In the genomic region with DNA sequence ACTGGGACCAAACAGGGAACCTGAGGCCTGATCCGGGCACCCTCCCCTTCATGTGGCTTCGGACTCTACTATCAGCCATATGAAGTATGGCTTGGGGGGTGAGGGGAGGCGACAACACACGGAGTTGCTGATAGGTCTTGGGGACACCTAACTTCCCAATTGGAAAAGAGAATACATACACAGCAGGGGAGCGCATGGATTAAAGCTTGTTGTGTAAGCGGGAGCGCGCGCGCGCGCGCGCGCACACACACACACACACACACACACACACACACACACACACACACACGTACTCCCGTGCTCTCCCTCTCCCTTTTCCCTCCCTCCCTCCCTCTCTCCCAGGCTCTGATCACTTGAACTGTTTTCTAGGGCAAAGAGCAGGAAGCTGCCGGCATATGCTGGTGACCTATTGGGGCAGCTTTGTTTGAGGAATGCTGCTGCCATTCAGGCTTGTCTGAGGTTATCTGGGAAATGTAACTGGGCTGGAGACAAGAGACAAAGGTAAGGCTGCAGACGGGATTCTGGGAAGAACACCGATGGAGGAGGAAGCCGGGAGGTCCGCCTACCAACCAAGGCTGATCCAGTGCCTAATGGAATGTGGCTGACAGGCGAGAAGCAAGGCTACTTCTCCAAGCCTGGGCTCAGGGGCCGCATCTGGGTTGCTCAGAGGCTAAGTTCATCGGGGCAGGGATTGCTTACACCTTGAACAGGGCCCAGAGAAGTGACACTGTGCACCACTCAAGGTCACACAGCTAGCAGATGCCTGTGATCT, we compare ENCODE assay signal across 8 mouse cellular contexts. TPM values are rescaled to one million over a fixed set of nuclear protein-coding genes. Genes with fewer than 3 reads are reported as not detected.
DNase-seq lines count a peak whose midpoint lies in the region; ATAC-seq lines count a peak whose summit lies in the region.

No protein-coding gene starts in this region.

- H3K4me2 ChIP-seq in forebrain, embryonic 13.5 days = peak overlapping the region; percentile 2; the same call in 1 of the 2 replicates
- H3K4me2 ChIP-seq in midbrain, embryonic 11.5 days = peak overlapping the region; percentile 19

- H3K9ac ChIP-seq in forebrain, embryonic 13.5 days = peak overlapping the region; percentile 73
- peak overlapping the region; percentile 90 for H3K9ac ChIP-seq in midbrain, embryonic 11.5 days (ENCODE audit: low read length)

- no peaks in the 10 kb centered on the region for H3K27me3 ChIP-seq in forebrain, embryonic 13.5 days
- H3K27me3 ChIP-seq in midbrain, embryonic 11.5 days (ENCODE audit: control insufficient read depth, insufficient read depth, low read length) = no peaks in the 10 kb centered on the region

- H3K4me1 ChIP-seq in forebrain, embryonic 13.5 days = peaks cover 73% of the 10 kb centered on the region
- peaks cover 73% of the 10 kb centered on the region for H3K4me1 ChIP-seq in midbrain, embryonic 11.5 days (ENCODE audit: control insufficient read depth, insufficient read depth, low read length)

- no peak for ATAC-seq in forebrain, embryonic 13.5 days
- ATAC-seq in midbrain, embryonic 11.5 days (ENCODE audit: low FRiP score) = 0 out of 2 replicates have a peak, but pooled peaks have one; percentile 12

- no peaks in the 10 kb centered on the region for H3K36me3 ChIP-seq in forebrain, embryonic 13.5 days (ENCODE audit: poor library complexity, severe bottlenecking)
- H3K36me3 ChIP-seq in midbrain, embryonic 11.5 days (ENCODE audit: control insufficient read depth, insufficient read depth, low read length) = no peaks in the 10 kb centered on the region

- 9% methylated on average over 22 of the region's 25 CpGs for WGBS in forebrain, embryonic 13.5 days
- 2% methylated on average over 25 of the region's 25 CpGs for WGBS in midbrain, embryonic 11.5 days

- peak overlapping the region; percentile 100 for H3K27ac ChIP-seq in forebrain, embryonic 13.5 days
- peak overlapping the region; percentile 100 for H3K27ac ChIP-seq in midbrain, embryonic 11.5 days (ENCODE audit: low read depth, low read length)

- H3K4me3 ChIP-seq in forebrain, embryonic 13.5 days = no peak overlapping the region
- no peak overlapping the region for H3K4me3 ChIP-seq in midbrain, embryonic 11.5 days (ENCODE audit: low read depth, low read length)

- no peaks in the 10 kb centered on the region for H3K9me3 ChIP-seq in forebrain, embryonic 13.5 days (replicated peaks)
- no peaks in the 10 kb centered on the region for H3K9me3 ChIP-seq in midbrain, embryonic 11.5 days (ENCODE audit: control insufficient read depth, low read length)

- DNase-seq in adrenal gland, adult 2 months = peak; percentile 75
- no peak for DNase-seq in adrenal gland, adult 8-10 months
- peak; percentile 61 for DNase-seq in adrenal gland, postnatal 10 days
- DNase-seq in kidney, adult 18-20 months = peak; percentile 74
- DNase-seq in midbrain, embryonic 11.5 days (ENCODE audit: low spot score, missing footprints) = peak; percentile 97
- no peak for DNase-seq in urinary bladder, postnatal 10 days (ENCODE audit: low spot score)
- no peak for DNase-seq in right cerebral cortex, postnatal 36 days (ENCODE audit: low spot score in 2 of 2)

RNA-seq across cellular contexts. Expression of a gene that starts 11.8 kb away (rescaled TPM):
- total RNA-seq in adrenal gland, adult 2 months (2021) = 10 to 100 TPM; 53.9 to 56.5 TPM
- 21.3 and 22.2 TPM in 2 replicates for polyA plus RNA-seq in adrenal gland, adult 2 months (2012; rRNA removed)
- 10 to 100 TPM; 51.7 to 94.5 (median 70.6) TPM for total RNA-seq in adrenal gland, adult 8-10 months (2022)
- total RNA-seq in adrenal gland, postnatal 10 days (2021) = 10 to 100 TPM; 39.8 to 57.2 TPM
- polyA plus RNA-seq in forebrain, embryonic 13.5 days (2015; fragmentation: Nextera tagmentation; extraction: Ambion mirVana) = 73.3 and 85.4 TPM in 2 replicates
- 43.1 and 45.6 TPM in 2 replicates for polyA plus RNA-seq in midbrain, embryonic 11.5 days (2014; fragmentation: Nextera tagmentation; extraction: Ambion mirVana)

Comparison
In these comparisons a context has a peak if more than half of its experiments do, and no peak if none do; other contexts are left out.
1. DNase-seq: peak in adrenal gland, adult 2 months (single experiment), adrenal gland, postnatal 10 days (single experiment), kidney, adult 18-20 months (single experiment) and midbrain, embryonic 11.5 days (single experiment); none in adrenal gland, adult 8-10 months (single experiment), urinary bladder, postnatal 10 days (single experiment) and right cerebral cortex, postnatal 36 days (0 of 2).